Mouse (Mus musculus): ENCODE results near the gene Dus2. TPM values are rescaled to one million over a fixed set of nuclear protein-coding genes. Genes with fewer than 3 reads are reported as not detected.
A peak's percentile ranks its signal among the peaks of the same experiment; 100 is the strongest.

Gene Dus2
- total and polyA plus RNA-seq, 3 experiments = 20.7 to 27.2 (median 23.2) TPM

- Histone ChIP-seq H3K27me3 (replicated peaks) (no peaks in the 10 kb centered on the region), H3K9ac (ENCODE audit: insufficient read depth, low read depth) (peak overlapping the region; percentile 79), H3K27ac (ENCODE audit: insufficient read depth, low read depth) (peak overlapping the region; percentile 95), H3K4me3 (replicated peaks in 1 of 3; ENCODE audit: low read depth in 2 of 3, low read length in 2 of 3, poor library complexity in 1 of 3) (peak overlapping the region; percentile 84 to 89 (median 87)), H3K9me3 (replicated peaks; ENCODE audit: low read length) (no peaks in the 10 kb centered on the region), H3K4me1 (ENCODE audit: control insufficient read depth in 1 of 2, insufficient read depth in 2 of 2) (peaks cover 18 to 26% of the 10 kb centered on the region in 2 experiments), H3K4me2 (ENCODE audit: insufficient read depth, low read depth, poor library complexity, severe bottlenecking) (no peak overlapping the region), H3K79me2 (replicated peaks; ENCODE audit: control insufficient read depth, extremely low read depth, insufficient read depth, poor library complexity, severe bottlenecking) (peaks cover 72% of the 10 kb centered on the region), H3K36me3 (replicated peaks in 1 of 2; ENCODE audit: control insufficient read depth in 1 of 2, insufficient read depth in 1 of 2, low read length in 1 of 2) (peaks cover 0 to 4% of the 10 kb centered on the region in 2 experiments)
- TF ChIP-seq KAT2A (IDR thresholded peaks at IDR 0.05; ENCODE audit: insufficient replicate concordance, low read length) (peak; percentile 7; the same call in 1 of the 2 replicates), CHD1 (IDR thresholded peaks at IDR 0.05; ENCODE audit: low read depth, low read length) (no peak), USF1 (IDR thresholded peaks at IDR 0.05; ENCODE audit: low read depth, low read length) (no peak), RAD21 (IDR thresholded peaks at IDR 0.05; ENCODE audit: low read depth, low read length) (no peak), CHD2 (IDR thresholded peaks at IDR 0.05; ENCODE audit: low read length) (peak; percentile 32; the same call in 1 of the 2 replicates), SMC3 (IDR thresholded peaks at IDR 0.05; ENCODE audit: low read depth, low read length) (no peak), MEF2A (IDR thresholded peaks at IDR 0.05; ENCODE audit: borderline replicate concordance, low read depth, low read length) (no peak), SIN3A (IDR thresholded peaks at IDR 0.05; ENCODE audit: low read length) (peak; percentile 44; the same call in 1 of the 2 replicates), NRF1 (IDR thresholded peaks at IDR 0.05; ENCODE audit: low read depth, low read length) (no peak), MAFK (IDR thresholded peaks at IDR 0.05; ENCODE audit: insufficient replicate concordance, low read length) (no peak), JUND (conservative IDR thresholded peaks at IDR 0.05; ENCODE audit: low read depth, low read length) (no peak), POLR2A (IDR thresholded peaks at IDR 0.05; ENCODE audit: low read depth, low read length) (no peak), MXI1 (IDR thresholded peaks at IDR 0.05; ENCODE audit: low read depth, low read length) (peak; percentile 65; the same call in 1 of the 2 replicates), HCFC1 (IDR thresholded peaks at IDR 0.05; ENCODE audit: low read depth, low read length) (no peak), NELFE (IDR thresholded peaks at IDR 0.05; ENCODE audit: low read depth, low read length) (peak; percentile 31; the same call in 1 of the 2 replicates), RCOR1 (conservative IDR thresholded peaks at IDR 0.05; ENCODE audit: low read depth, low read length) (0 out of 2 replicates have a peak, but pooled peaks have one; percentile 5), UBTF (IDR thresholded peaks at IDR 0.05; ENCODE audit: low read depth, low read length) (peak; percentile 87; the same call in 1 of the 2 replicates)
- no peak for DNase-seq (ENCODE audit: extremely low read depth)
- dilution Hi-C loops (cut with MboI; ENCODE audit: extremely low pct_ligation_motif_present, extremely low pct_unique_long_range_greater_than_20kb, low sequenced_read_pairs) = no loop called here
- in situ Hi-C loops (cut with MboI; ENCODE audit: low pct_ligation_motif_present, low pct_unique_long_range_greater_than_20kb, low sequenced_read_pairs) = no loop called here
Measured at GRCm38 (mm10) chr8:106059613-106060371, 68.7 kb downstream of the Dus2 start.

GRCm38 (mm10) chr8:106060521-106060920 lies 69.4 kb downstream of the Dus2 start:
- H3K27ac ChIP-seq (ENCODE audit: insufficient read depth, low read depth) = no peak overlapping the region; the same call in 1 of the 2 replicates
- no peak overlapping the region for H3K4me2 ChIP-seq (ENCODE audit: insufficient read depth, low read depth, poor library complexity, severe bottlenecking)
- H3K9me3 ChIP-seq (replicated peaks; ENCODE audit: low read length) = no peaks in the 10 kb centered on the region
- no peaks in the 10 kb centered on the region for H3K27me3 ChIP-seq (replicated peaks)
- DNase-seq (ENCODE audit: extremely low read depth) = no peak
- H3K4me1 ChIP-seq (ENCODE audit: control insufficient read depth in 1 of 2, insufficient read depth in 2 of 2) = peaks cover 18 to 34% of the 10 kb centered on the region in 2 experiments
- peaks cover 0 to 8% of the 10 kb centered on the region in 2 experiments for H3K36me3 ChIP-seq (replicated peaks in 1 of 2; ENCODE audit: control insufficient read depth in 1 of 2, insufficient read depth in 1 of 2, low read length in 1 of 2)
- H3K9ac ChIP-seq (ENCODE audit: insufficient read depth, low read depth) = peak overlapping the region; percentile 79
- in situ Hi-C loops (cut with MboI; ENCODE audit: low pct_ligation_motif_present, low pct_unique_long_range_greater_than_20kb, low sequenced_read_pairs) (no loop called here), dilution Hi-C loops (cut with MboI; ENCODE audit: extremely low pct_ligation_motif_present, extremely low pct_unique_long_range_greater_than_20kb, low sequenced_read_pairs) (no loop called here)
- peaks cover 78% of the 10 kb centered on the region for H3K79me2 ChIP-seq (replicated peaks; ENCODE audit: control insufficient read depth, extremely low read depth, insufficient read depth, poor library complexity, severe bottlenecking)
- peak overlapping the region; percentile 84 to 89 (median 87) for H3K4me3 ChIP-seq (replicated peaks in 1 of 3; ENCODE audit: low read depth in 2 of 3, low read length in 2 of 3, poor library complexity in 1 of 3)
- no peak for TF ChIP-seq POLR2AphosphoS2 (IDR thresholded peaks at IDR 0.05; ENCODE audit: low read depth, low read length)
- TF ChIP-seq TBP (conservative IDR thresholded peaks at IDR 0.05; ENCODE audit: low read depth, low read length) = no peak; the same call in 1 of the 2 replicates
- no peak for TF ChIP-seq MYC (IDR thresholded peaks at IDR 0.05; ENCODE audit: low read depth, low read length)
- TF ChIP-seq E2F4 (IDR thresholded peaks at IDR 0.05; ENCODE audit: insufficient replicate concordance, low read depth, low read length) = no peak
- TF ChIP-seq USF1 (IDR thresholded peaks at IDR 0.05; ENCODE audit: low read depth, low read length) = no peak
- TF ChIP-seq ZC3H11A (IDR thresholded peaks at IDR 0.05; ENCODE audit: low read depth, low read length) = no peak

All from CH12.LX (cell line).